Mouse (Mus musculus) spleen, embryonic (tissue): Measurements from ENCODE around the gene Bpifb5.
"Not testable (repeated sequence)": the region's sequence is repeated elsewhere in the genome, so short reads cannot be mapped to it uniquely, and the experiment has no call there.

Source experiments
- CTCF ChIA-PET: fragments of 350-600 bp; sonication (Branson Sonifier 250); formaldehyde crosslinking; loops from one replicate; lab custom pipeline; 2022; lab: Charles Lee

Gene Bpifb5

DNA sequence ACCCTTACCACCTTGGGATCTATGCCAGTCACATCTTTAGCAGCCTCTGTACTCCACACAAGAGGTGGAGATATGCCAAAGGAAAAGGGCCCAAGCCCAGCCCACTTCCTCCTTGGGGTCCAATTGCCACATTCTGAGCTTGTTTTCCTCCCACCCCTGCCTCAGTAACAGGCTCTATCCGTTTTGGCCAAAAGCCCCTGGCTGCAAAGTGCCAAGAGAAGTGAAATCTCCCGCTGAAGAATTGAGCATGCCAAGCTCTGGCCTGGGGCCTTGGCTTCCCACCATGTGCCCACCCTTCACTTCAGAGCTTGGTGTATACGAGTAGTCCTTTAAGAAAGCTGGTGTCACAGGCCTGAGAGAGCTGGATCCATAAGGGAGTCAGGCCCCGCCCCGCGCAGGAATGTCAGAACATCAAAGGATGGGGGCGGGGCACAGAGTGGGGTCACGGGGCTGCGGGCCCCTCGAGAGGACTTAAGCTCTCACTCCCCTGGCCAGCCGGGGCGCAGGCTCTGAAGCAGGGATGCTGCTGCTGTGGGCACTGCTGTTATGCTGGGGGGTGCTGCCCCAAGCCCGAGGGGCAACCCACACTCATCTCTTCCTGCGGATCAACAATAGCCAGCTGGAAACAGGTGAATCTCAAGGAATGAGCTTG, at the start of gene Bpifb5:
Gene Bpifb5, plus strand, starts transcription at position 478 of the 652 bp plus-strand sequence.
- CTCF ChIA-PET: no interaction called here

DNA sequence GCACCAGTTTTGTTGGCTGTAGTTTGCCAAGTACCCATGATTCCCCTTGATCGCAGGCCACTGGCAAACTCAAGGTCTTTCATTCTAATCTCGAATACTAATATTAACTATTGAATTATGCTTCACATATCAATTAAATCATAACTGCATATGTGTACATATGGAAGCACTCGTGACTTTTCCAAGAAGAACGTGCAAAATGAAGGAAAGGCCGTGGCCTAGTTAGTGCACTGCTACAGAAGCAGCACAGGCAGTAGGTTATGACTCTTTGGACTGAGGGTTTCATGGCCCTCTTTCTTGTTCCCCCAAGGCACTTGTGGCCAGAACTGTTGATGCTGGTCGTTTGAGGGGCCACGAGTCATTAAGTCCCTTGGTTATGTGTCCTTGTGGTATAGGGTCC, 41.6 kb upstream of the Bpifb5 start:
- CTCF ChIA-PET: not testable (repeated sequence)

DNA sequence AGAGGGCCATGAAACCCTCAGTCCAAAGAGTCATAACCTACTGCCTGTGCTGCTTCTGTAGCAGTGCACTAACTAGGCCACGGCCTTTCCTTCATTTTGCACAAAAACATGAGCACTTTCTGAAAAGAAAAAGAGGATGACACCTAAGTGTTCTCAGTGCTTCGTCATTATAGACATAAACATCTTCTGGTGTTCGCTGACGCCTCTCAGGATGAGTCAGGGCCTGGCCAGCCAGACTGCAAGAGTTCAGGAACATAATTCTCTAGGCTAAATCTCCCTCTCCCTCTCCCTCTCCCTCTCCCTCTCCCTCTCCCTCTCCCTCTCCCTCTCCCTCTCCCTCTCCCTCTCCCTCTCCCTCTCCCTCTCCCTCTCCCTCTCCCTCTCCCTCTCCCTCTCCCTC, 40.5 kb upstream of the Bpifb5 start:
- CTCF ChIA-PET: not testable (repeated sequence)

DNA sequence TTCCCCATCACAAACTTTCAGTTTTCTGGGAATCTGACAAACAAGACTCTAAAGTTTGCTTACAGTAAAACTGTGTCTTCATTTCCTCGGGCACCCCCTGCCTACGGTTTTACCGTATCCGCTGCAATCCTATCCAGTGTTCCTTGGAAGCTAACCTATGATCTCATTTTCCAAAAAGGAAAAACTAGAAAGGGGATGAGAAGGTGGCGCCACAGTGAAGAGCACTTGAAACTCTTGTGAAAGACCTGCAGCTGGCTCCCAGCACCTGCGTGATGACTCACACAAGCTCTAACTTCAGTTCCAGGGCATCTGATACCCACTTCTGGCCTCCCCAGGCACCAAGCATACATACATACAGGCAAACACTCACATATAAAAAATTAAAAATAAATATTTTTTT, 38.2 kb upstream of the Bpifb5 start:
- CTCF ChIA-PET: no interaction called here

DNA sequence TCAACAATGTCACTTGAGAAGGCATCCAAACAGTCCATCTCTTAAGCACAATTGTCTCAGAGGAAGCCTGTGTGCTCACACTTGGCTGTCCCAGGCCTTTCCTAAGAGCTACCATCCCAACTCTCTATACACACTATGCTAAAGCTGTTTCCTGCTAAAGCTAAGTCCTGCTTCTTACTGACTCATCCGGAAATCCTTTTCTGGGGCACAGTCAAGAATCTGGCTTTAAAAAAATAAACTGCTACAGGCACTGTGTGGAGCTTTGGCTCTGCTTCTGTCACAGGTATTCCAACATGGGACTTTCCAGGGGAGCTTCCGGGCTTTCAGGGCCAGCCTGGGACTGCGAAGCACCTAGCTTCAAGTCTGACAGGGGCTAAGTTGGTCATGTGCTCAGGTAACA, 37.8 kb upstream of the Bpifb5 start:
- CTCF ChIA-PET: no interaction called here

DNA sequence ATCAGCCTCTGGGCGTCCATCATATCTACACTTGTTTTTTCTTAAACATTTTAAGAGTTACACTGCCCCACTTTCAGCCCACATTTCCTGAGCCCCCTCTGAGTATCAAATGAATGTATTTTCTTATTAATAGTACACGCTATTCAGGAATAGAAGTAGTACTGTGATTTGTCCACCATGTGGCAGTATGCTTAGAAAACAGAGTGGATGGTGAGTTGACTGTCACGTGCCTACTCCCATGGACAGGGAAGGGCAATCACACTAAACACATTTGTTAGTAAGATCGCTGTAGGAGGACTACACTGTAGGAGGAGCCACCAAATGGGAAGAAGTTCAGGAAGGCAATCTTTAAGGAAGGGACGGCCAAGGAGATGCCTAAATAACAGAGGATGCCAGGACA, 36.1 kb upstream of the Bpifb5 start:
- CTCF ChIA-PET: no interaction called here

DNA sequence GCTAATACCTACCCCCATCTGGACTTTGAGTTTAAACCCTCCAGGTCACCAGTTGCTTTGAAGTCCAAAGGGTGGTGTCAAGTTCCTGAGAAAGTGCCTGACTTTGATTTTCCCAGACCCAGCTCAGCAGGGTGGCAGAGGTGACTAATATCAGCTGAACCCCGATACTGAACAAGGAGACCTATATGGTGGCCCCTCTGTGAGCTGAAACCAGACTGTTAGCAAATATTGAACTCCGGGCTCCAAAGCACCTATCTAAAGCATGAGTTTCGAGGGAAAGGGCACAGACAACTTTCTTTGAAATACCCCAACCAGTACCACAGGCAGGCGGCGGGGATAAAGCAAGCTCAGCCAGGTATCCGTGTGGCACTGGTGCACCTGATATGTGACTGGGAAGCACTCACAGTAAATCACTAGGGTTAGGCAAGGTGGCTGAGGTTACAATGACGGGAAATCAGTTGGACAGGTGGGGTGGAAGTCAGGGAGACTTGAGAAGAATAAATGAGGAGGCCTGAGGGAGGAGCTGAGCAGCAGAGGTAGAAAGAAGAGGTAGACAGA, 33.6 kb upstream of the Bpifb5 start:
- CTCF ChIA-PET: no interaction called here

DNA sequence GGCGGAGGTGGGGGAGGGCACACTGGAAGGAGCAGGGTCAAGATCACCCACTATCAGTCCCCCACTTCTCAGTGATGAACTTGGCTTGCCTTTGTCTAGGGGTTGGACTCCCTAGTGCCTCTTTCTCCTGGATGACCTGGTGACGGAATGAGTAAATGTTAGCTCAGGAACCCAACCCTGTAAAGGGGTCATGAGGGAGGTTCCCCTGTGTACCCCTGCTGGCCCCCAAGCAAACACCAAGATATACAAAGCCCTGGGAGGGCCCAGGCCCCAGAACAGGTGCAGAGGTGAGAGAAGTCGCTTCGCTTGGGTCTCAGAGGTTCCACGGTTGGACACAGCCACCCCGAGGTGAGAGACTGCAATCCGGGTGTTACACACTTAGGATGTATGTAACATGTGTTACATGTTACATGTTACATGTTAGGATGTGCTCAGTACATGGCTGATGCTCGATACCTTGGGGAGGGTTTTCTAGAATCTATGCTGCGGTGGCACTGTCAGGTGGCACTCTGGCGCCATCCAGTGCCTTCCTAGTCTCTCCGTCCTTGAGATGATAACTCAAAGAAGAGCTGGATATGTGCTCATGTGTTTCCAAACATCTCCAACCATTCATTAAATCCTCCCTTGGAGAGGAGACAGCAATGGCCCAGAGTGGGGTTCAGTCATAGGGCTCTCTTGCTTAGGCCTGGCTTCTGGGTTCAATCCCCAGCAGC, 32.8 kb upstream of the Bpifb5 start, which contains the start of gene Bpifb1:
Gene Bpifb1, plus strand, starts transcription at position 273 of the 713 bp plus-strand sequence.
- CTCF ChIA-PET: no interaction called here

DNA sequence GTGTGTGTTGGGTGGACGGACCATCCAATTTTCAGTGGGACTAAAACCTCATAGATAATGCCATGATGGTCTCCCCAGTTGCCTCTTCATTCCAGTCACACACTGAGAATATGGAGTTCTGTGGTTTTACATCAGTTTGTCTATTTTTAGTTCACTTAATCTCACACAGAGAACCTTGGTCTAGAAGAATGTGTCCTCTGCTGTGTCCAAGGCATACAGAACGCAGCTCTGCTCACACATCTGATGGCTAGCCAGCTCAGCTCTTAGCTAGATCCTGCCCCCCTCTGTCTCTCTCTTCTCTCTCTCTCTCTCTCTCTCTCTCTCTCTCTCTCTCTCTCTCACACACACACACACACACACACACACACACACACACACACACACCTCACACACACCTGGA, 31.4 kb upstream of the Bpifb5 start:
- CTCF ChIA-PET: no interaction called here

DNA sequence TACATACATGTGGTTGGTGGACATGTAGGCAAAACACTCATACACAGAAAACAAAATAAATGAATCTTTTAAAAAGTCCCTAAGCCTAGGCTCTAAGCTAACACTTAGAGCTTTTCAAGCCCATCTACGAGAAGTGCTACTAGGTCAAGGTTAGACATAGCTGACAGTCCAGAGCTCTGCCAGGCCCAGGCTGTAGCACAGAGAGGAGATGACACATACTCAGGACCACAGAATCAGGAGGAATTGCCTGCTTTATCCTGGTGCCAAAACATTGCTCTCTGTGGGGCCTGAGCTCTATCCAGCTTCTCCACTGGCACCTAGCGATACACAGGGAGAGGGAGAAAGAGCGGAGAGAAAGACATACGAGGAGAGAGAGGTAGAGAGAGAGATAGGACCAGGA, 30.5 kb upstream of the Bpifb5 start:
- CTCF ChIA-PET: no interaction called here

DNA sequence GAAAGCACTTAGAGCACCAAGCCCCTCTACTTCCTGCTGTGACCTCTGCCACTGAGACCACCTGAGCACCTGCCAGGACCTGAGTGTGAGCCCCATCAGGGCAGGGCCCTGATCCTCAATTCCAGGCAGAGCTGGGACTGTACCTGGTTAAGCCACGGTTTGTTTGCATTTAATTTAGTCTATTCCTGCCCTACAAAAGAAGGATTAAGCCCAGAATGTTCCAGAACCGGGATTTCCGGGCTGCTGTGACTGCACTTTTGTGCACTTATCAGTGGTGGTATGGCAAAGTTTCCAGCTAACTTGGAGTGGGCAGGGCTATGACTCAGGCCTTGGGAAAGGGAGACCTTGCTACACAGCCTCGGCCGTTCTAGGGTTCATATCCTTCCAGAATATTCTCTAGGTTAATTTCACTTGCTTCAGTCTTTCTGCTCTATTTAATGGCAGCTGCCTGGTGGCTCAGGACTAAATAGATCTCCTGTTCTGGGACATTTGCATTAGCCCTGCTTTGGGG, 29.5 kb upstream of the Bpifb5 start:
- CTCF ChIA-PET: no interaction called here

DNA sequence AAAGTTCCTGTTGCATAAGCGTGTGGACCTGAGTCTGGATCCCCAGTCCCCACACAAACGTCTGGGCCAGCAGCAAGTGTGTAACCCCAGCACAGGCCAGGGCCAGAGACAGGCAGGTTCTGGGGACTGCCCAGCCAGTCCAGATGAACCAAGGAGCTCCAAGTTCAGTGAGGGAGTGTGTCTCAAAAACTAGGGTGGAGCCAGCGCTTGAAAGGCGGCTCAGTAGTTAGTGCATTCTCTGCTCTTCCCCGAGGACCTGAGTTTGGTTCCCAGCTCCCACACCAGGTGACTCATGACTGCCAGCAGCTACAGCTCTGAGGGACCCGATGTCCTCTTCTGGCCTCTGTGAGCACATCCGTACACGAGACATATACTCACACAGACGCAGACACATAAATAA, 26.5 kb upstream of the Bpifb5 start:
- CTCF ChIA-PET: no interaction called here

DNA sequence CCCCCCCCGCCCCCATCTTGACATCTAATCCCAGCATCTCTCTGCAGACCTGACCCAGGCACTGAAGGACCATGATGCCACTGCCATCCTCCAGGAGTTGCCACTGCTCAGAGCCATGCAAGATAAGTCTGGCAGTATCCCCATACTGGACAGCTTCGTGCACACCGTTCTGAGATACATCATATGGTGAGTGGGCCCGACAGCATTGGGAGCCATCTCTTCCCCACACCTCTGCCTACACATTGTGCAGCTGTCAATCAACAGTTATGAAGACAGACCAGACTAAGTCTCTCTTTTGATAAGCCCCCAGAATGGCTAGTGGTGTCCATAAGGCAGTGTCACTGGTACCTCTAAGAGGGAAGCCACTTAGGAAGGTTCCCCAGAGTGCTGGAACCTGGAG, 18.9 kb upstream of the Bpifb5 start:
- CTCF ChIA-PET: no interaction called here

DNA sequence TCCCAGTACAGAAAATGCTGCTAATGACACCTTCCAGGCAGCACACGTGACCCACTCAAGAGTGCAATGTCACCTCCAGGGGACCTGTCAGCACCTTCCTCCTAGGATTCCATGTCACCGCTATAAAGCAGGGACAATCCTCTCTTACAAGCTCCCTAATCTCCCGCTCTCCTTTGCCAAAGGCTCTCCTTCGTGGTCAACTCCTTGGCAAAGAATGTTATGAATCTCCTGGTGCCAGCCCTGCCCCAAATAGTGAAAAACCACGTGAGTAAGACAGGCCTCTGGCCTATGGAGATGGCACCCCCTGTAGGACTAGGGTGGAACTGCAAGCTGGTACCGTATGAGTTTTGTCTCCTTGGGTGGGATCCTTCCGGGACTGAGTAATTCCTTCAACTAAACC, 16.6 kb upstream of the Bpifb5 start:
- CTCF ChIA-PET: interaction anchor here (0.6 kb wide), 1 partner anchor 1463 kb away, joined by 8 read pairs; no protein-coding TSS in a partner anchor

DNA sequence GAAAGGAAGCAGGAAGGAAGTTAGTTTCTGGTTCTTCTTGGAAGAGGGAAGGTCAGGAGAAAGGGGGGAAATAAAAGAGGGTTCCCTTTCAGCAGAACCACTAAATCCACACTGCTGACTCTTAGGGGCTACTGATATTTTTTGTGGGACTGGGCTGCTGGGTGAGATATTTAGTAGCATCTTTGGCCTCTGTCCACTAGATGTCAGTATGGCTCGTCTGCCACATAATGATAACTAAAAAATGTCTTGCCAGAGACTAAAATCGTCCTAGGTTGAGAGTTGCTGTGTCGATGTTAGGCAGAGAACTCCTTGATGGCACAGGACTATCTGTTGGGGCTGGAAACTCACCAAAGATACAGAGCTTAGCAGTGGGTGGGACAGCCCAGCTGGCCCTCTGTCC, 14.4 kb upstream of the Bpifb5 start:
- CTCF ChIA-PET: interaction anchor here (0.5 kb wide), 1 partner anchor 481 kb away, joined by 3 read pairs; no protein-coding TSS in a partner anchor

DNA sequence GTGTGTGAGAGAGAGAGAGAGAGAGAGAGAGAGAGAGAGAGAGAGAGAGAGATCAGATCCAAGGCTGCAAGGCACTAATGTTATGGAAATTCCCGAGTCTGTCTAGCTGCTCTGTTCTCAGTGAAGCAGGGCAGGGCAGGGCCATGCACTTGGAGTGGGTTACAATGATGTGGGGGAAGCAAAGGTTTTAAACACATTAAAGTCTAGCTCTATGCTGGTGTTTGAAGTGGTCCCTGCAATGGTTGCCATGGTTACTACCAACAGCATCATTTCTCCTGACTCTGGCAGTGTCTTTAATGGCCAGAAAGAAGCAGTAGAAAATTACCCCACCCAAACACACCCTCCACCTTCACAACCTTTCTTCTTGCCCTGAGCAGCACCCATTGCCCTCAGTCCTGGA, 12.4 kb upstream of the Bpifb5 start:
- CTCF ChIA-PET: interaction anchor here (0.5 kb wide), 1 partner anchor 847 kb away, joined by 3 read pairs; no protein-coding TSS in a partner anchor

DNA sequence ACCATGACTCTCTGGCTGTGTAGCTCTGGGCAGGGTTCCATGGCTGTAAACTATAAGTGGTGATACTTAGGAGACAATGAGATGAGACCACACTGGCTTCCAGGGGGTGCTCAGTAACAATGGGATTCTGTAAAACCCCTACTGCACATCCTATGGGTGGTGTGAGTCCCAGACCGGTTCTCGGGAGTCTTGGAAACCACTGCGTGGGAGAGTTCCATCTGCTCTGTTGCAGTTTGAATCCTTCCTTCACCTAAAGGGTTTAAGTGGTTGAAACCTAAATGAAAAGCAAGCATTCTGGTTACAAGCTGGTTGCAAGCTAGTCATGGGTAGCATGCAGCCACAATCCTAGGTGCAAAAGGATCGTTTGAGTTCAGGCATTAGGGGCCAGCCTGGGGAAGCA, 11.7 kb upstream of the Bpifb5 start:
- CTCF ChIA-PET: no interaction called here

DNA sequence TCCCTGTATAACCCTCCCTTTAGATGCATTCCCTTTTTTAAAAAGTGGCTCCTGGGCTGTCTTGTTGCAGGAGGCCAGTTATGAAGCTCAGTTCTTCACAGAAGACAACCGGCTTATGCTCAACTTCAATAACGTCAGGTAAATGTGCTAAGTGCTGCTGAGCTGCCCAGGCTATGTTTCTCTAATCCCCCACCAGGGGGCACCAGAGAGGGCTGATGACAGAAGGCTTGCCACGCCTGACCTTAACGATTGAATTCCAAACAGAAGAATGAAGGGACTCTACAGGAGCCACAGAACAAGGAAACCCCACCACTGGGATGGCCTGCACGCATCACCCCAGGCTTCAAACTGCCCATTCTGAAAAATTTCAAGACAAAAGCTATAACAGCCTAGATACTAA, 8.4 kb upstream of the Bpifb5 start:
- CTCF ChIA-PET: no interaction called here

DNA sequence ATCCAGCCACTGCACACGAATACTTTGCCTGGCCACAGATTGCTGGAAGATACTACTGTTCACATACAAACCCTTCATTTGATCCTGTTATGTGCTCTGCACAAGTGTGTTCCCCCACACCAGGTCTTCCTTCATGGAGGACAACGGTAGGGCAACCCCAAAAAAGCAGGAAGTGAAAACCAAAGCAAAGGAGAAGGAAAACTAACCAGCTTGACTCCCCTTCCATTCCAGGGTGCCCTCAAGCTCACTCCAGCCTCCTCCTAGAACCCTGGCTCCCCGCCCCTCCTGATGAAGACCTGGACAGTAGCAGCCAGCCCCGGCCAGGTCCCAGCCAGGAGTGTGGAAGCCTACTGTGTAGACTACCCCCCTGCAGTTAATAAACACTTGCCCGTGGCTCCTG, 3.6 kb upstream of the Bpifb5 start:
- CTCF ChIA-PET: no interaction called here

DNA sequence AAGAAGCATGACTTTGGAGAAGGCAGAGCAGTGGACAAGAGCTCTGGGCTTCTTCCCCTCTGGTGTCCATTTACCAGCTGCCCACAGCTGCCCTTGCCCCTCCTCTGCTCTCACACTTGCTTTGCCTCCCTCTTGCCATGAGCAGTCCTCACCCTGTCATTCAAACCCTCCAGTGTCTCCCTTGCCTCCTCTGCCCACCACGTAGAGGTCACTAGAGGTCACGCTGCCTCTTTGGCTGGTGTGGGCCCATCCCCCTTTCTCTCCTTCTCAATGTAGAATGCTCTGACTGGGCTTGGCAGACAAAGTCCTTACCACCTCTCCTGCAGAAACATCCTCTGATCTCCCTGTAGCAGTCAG, 353 bp downstream of the Bpifb5 start:
- CTCF ChIA-PET: no interaction called here

DNA sequence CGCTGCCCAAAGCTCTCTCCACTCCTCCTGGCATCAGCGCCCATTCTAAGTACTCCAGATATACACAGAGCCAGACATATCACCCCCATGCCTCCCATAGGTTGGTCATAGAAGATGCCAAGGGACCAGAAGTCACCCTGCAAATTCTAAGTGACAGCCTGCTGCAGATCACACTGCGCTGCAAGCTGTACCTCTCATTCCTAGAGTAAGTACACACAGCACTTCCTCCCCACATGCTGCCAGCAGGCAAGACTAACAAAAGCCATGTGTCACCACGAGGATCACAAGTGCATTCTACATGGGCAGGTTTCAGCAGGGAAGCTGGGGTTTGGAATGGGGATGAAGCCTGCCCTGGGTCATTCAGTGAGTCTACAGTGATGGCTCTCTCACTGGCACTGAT, 3.4 kb downstream of the Bpifb5 start:
- CTCF ChIA-PET: interaction anchor here (0.7 kb wide), 1 partner anchor 1594 kb away, joined by 3 read pairs; no protein-coding TSS in a partner anchor

DNA sequence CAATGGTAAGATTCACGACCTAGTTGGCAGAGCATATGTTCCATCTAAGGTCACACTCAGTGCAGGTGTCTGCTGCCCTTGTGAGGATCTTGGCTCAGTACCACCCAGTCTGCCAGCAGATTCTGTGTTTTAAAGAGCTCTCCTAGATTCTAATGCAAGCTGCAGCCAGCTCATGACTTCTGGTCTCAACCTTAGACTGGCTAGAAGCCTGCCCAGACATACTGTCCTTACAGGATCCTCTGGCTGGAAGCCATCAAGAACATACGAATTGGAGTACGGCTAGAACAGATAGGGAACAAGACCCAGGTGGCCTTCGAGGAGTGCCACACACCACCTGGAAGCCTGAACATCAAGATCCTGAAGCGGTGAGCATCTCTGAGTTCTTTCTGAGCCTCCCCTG, 4.3 kb downstream of the Bpifb5 start:
- CTCF ChIA-PET: no interaction called here

DNA sequence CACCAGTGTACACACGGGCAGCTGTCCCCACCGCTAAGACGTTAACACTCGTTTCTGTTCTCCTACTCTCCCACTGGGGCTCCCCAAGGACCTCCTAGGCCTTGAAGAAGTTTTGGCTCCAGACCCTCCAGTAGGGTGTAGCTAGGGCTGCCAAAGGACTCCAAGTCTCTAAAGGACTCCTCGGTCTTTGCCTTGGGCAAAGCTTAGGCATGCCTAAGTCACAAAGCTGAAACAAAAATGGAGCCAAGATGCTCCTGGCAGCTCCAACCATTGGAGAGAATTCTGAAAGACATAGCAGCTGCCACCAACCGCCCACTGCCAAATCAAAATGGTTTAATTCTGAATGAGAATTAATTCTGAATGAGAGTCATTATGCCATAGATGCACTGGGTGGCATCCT, 9.9 kb downstream of the Bpifb5 start:
- CTCF ChIA-PET: no interaction called here
